Mouse (Mus musculus): Measurements from ENCODE around the gene Pik3cd.

GRCm38 (mm10) chr4:149628372-149628771 lies 74.0 kb downstream of the Pik3cd start:
- TF ChIP-seq POLR2A (IDR thresholded peaks at IDR 0.05; ENCODE audit: control insufficient read depth, extremely low read depth, insufficient read depth, low read length, poor library complexity) = no peak
- TF ChIP-seq CTCF (IDR thresholded peaks at IDR 0.05; ENCODE audit: borderline replicate concordance, control insufficient read depth, extremely low read depth, insufficient read depth, low read length, poor library complexity) = peak; percentile 59; the same call in 1 of the 2 replicates

Measured in thymus, adult 2 months (tissue).